Mouse (Mus musculus) hindbrain, embryonic 15.5 days (tissue): ENCODE results near the gene Zfp462. TPM values are rescaled to one million over a fixed set of nuclear protein-coding genes. Genes with fewer than 3 reads are reported as not detected.

Source experiments
- ATAC-seq: fragments of 200-750 bp; cut with Nextera tagmentation; 2 replicates; pipeline ENCODE4 v1.8.0; 2017; ENCODE audit warnings: low read depth, moderate number of reproducible peaks, moderate TSS enrichment; ENCODE audit not compliant: low FRiP score
- H3K27ac ChIP-seq: fragments of 300-500 bp; sonication (generic); replicated peaks from 2 replicates; pipeline ENCODE4 v1.5.1; 2015; ENCODE audit warnings: mild to moderate bottlenecking, inconsistent platforms
- H3K27me3 ChIP-seq: fragments of 300-500 bp; sonication (generic); 2 replicates; pipeline ENCODE4 v1.6.1; 2015; ENCODE audit warnings: control low read depth, inconsistent platforms
- H3K36me3 ChIP-seq: fragments of 300-500 bp; sonication (generic); 2 replicates; pipeline ENCODE4 v1.6.1; 2015; ENCODE audit warnings: control low read depth, inconsistent platforms
- H3K4me1 ChIP-seq: fragments of 300-500 bp; sonication (generic); replicated peaks from 2 replicates; pipeline ENCODE4 v1.6.1; 2015; ENCODE audit warnings: control low read depth, inconsistent platforms
- H3K4me2 ChIP-seq: fragments of 300-500 bp; sonication (generic); 2 replicates; pipeline ENCODE4 v1.6.1; 2015; ENCODE audit warnings: moderate library complexity, mild to moderate bottlenecking, inconsistent platforms
- H3K4me3 ChIP-seq: fragments of 300-500 bp; sonication (generic); 2 replicates; pipeline ENCODE4 v1.5.1; 2015; ENCODE audit warnings: mild to moderate bottlenecking, inconsistent platforms
- H3K9ac ChIP-seq: fragments of 300-500 bp; sonication (generic); 2 replicates; pipeline ENCODE4 v1.6.1; 2015; ENCODE audit warnings: inconsistent platforms
- H3K9me3 ChIP-seq: fragments of 300-500 bp; sonication (generic); 2 replicates; pipeline ENCODE4 v1.6.1; 2016; ENCODE audit warnings: control low read depth, inconsistent platforms
- WGBS: fragments of 180-500 bp; shearing (Covaris S2); methylation state at CpG from one replicate; pipeline ENCODE4 v1.1.7; 2015; 5-methylcytosine and 5-hydroxymethylcytosine counted together
- polyA plus RNA-seq: library from polyadenylated mRNA; unstranded; fragments of >200 nt; fragmentation: Nextera tagmentation; extraction: Ambion mirVana; gene quantifications from 2 replicates; pipeline ENCODE4 v1.2.1, GENCODE M21; 2015

Gene Zfp462
- polyA plus RNA-seq, 1 experiment from 2014 or later, result 9.6 TPM

DNA sequence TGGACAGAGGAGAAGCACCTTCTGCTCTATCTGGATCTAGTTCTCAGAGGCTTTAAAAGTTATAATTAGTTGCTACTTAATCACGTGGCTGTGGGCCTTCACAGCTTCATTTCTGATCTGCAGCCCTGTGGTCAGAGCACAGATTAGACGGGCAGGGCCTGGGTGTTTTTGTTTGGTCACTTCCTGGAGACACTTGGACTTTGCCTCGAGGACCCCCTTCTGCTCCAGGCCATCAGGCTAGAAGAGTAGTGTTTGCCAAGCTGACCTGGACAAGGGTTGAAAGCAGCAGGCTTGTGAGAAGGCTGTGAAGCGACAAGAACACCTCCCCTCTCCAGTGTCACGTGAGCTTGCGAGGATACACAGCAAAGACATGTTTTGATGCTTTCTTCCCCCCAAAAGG, 58.3 kb downstream of the Zfp462 start:
- peaks cover 8% of the 10 kb centered on the region for H3K36me3 ChIP-seq
- no peaks in the 10 kb centered on the region for H3K9me3 ChIP-seq
- no peaks in the 10 kb centered on the region for H3K27me3 ChIP-seq
- 82% methylated on average over 6 of the region's 6 CpGs for WGBS
- H3K4me3 ChIP-seq, result no peak overlapping the region
- no peak overlapping the region for H3K9ac ChIP-seq
- no peak overlapping the region for H3K4me2 ChIP-seq
- ATAC-seq, result no peak
- H3K4me1 ChIP-seq, result peaks cover 38% of the 10 kb centered on the region
- no peak overlapping the region for H3K27ac ChIP-seq

DNA sequence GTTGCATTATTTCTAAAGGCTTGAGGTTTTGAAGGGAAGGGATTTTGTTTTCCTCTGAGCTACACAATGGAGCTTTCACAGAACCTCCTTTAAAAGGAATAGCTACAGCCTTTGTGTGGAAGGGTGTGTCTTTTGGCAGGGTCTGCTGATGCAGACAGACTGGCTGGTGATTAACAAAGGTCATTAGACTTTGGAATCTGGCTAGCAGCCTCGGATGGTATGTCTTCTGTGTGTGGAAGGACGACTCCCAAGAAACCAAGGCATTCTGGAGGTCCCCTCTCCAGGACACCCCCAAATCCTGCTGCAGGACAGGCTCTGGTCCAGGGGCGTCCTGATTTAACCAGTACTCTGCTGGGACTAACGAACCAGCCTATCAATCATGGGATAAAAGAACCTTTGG, 60.2 kb downstream of the Zfp462 start:
- H3K4me3 ChIP-seq, result no peak overlapping the region
- peak overlapping the region; percentile 44 for H3K4me2 ChIP-seq
- peaks cover 26% of the 10 kb centered on the region for H3K36me3 ChIP-seq
- no peaks in the 10 kb centered on the region for H3K9me3 ChIP-seq
- peak overlapping the region; percentile 91 for H3K27ac ChIP-seq
- H3K27me3 ChIP-seq, result no peaks in the 10 kb centered on the region
- peak; percentile 57 for ATAC-seq
- WGBS, result 4% methylated on average over 4 of the region's 4 CpGs
- H3K4me1 ChIP-seq, result peaks cover 38% of the 10 kb centered on the region
- peak overlapping the region; percentile 23 for H3K9ac ChIP-seq

DNA sequence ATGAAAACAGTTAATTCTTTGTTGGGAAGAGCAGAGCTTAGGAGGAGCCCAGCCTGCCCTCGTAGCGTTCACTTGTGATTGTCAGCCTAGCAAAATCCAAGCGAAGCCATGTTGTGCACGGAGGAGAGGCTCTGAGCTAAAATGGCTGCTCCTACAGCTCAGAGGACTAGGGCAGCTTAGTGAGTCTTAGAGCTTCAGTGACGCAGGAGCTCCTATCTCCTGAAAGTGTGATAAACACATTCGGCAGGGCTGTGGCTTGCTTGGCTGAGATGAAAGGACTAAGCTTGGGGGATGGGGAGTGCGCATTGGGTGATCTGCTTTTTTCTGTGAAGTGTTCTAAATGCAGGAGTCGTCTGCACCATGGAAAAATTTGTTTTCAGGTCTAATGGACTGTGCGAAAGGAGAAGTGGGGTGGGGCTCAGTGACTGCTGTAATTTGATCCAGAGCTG, 60.7 kb downstream of the Zfp462 start:
- Histone ChIP-seq H3K4me1 (peaks cover 38% of the 10 kb centered on the region), H3K27ac (peak overlapping the region; percentile 91), H3K4me3 (no peak overlapping the region), H3K4me2 (peak overlapping the region; percentile 44), H3K9me3 (no peaks in the 10 kb centered on the region), H3K9ac (peak overlapping the region; percentile 23), H3K27me3 (no peaks in the 10 kb centered on the region), H3K36me3 (peaks cover 31% of the 10 kb centered on the region)
- peak; percentile 85 for ATAC-seq
- WGBS, result 8% methylated on average over 9 of the region's 9 CpGs

DNA sequence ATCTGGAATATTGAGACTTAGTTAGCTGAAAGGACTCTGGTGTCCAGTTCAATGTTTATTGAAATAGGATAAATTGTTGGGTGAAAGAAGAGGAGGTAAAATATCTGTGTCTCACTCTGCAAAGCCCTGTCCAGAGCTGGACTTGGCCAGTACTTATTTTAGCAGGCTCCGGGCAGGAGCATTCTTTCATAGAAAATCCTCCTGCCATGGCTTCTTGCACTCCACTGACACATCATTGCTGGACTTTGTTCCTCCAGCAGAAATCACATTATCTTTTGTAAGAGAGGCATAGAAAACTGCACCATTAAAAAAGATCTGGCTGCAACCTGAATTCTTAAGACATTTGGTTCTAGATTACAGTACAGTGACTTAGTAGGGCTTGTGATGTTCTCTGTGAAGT, 61.2 kb downstream of the Zfp462 start:
- ATAC-seq, result peak; percentile 9; the same call in 1 of the 2 replicates
- no peak overlapping the region for H3K4me3 ChIP-seq
- H3K9me3 ChIP-seq, result no peaks in the 10 kb centered on the region
- peaks cover 34% of the 10 kb centered on the region for H3K4me1 ChIP-seq
- peak overlapping the region; percentile 44 for H3K4me2 ChIP-seq
- H3K36me3 ChIP-seq, result peaks cover 35% of the 10 kb centered on the region
- WGBS, result 21% methylated on average over 1 of the region's 1 CpGs
- H3K27me3 ChIP-seq, result no peaks in the 10 kb centered on the region
- H3K27ac ChIP-seq, result peak overlapping the region; percentile 91
- H3K9ac ChIP-seq, result peak overlapping the region; percentile 23; the same call in 1 of the 2 replicates

- no peak for ATAC-seq
- 96% methylated on average over 14 of the region's 14 CpGs for WGBS
- no peak overlapping the region for H3K27ac ChIP-seq
Observed at GRCm38 (mm10) chr4:55008616-55009015, 63.8 kb downstream of the Zfp462 start.

GRCm38 (mm10) chr4:55011391-55011790, 66.5 kb downstream of the Zfp462 start:
- no peak for ATAC-seq
- H3K4me2 ChIP-seq, result no peak overlapping the region
- WGBS, result 79% methylated on average over 12 of the region's 12 CpGs
- H3K9me3 ChIP-seq, result no peaks in the 10 kb centered on the region
- H3K27me3 ChIP-seq, result no peaks in the 10 kb centered on the region
- no peak overlapping the region for H3K4me3 ChIP-seq
- H3K27ac ChIP-seq, result no peak overlapping the region
- H3K4me1 ChIP-seq, result peaks cover 3% of the 10 kb centered on the region; the same call in 1 of the 2 replicates
- H3K9ac ChIP-seq, result no peak overlapping the region
- peaks cover 80% of the 10 kb centered on the region for H3K36me3 ChIP-seq

More at GRCm38 (mm10) chr4:55008616-55009015, 63.8 kb downstream of the Zfp462 start:
- Histone ChIP-seq H3K4me3 (no peak overlapping the region), H3K27me3 (no peaks in the 10 kb centered on the region), H3K36me3 (peaks cover 61% of the 10 kb centered on the region), H3K9me3 (no peaks in the 10 kb centered on the region), H3K4me1 (peaks cover 26% of the 10 kb centered on the region), H3K9ac (no peak overlapping the region), H3K4me2 (no peak overlapping the region)

DNA sequence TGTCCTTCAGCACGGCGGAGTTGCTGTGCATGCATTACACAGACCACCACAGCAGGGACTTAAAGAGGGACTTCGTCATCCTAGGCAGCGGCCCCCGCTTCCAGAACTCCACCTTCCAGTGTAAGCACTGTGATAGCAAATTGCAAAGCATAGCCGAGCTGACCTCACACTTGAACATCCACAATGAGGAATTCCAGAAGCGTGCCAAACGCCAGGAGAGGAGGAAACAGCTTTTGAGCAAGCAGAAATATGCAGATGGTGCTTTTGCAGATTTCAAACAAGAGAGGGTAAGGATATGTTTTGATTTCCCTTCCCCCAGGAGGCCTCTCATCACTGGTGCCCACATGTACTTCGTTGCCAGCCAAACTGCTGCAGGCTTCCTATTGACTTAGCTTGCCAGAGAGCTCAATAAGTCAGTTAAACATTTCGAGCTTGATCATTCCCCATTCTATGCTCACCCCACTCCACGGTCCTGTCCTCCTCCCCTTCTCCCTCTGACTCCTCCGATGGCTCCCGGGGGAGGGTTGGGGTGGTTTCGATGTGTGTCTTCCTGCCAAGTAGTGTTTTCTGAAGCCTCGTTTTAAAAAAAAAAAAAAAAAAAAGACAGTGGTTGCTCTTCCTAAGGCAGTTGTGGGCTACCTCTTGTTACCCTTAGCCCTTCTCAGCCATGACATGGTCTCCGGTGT, 68.9 kb downstream of the Zfp462 start:
- Histone ChIP-seq H3K4me1 (no peaks in the 10 kb centered on the region), H3K9me3 (no peaks in the 10 kb centered on the region), H3K9ac (no peak overlapping the region), H3K4me3 (no peak overlapping the region), H3K36me3 (peaks cover 78% of the 10 kb centered on the region), H3K27me3 (no peaks in the 10 kb centered on the region), H3K27ac (no peak overlapping the region), H3K4me2 (no peak overlapping the region)
- WGBS, result 65% methylated on average over 16 of the region's 16 CpGs
- no peak for ATAC-seq

DNA sequence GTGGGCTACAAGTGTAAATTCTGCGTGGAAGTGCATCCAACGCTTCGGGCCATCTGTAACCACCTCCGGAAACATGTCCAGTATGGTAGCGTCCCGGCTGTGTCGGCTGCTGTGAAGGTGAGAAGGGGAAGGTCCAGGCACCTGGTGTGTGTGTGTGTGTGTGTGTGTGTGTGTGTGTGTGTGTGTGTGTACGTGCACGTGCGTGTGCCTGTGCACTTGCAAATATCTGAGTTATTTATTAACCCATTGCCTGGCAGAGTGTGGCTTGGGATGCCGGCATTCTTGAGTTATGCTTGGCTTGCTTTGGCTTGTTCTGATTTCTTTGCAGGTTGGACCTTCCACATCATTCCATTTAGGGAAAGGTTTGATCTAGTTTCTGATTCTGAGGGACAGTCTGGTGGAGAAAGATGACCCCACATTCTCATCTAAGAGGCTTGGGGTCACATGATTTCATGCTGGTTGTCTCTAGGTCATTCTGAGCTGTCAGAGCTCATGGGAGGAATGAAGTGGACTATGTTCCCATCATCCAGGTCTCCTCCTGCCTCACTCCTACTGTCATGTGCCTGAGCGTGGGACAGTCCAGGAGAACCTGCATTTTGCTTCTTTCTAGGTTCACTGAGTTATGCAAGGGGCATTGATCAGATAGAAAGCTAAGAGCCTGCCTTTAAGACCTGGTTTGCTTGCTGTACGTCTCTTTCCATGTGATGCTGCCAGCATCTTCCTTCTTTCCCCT, 70.0 kb downstream of the Zfp462 start:
- Histone ChIP-seq H3K4me3 (no peak overlapping the region), H3K27ac (no peak overlapping the region), H3K9ac (no peak overlapping the region), H3K4me2 (no peak overlapping the region), H3K36me3 (peaks cover 69% of the 10 kb centered on the region), H3K4me1 (no peaks in the 10 kb centered on the region), H3K9me3 (no peaks in the 10 kb centered on the region), H3K27me3 (no peaks in the 10 kb centered on the region)
- ATAC-seq, result no peak
- WGBS, result 92% methylated on average over 13 of the region's 13 CpGs

GRCm38 (mm10) chr4:55015517-55015916, 70.7 kb downstream of the Zfp462 start:
- no peaks in the 10 kb centered on the region for H3K27me3 ChIP-seq
- 96% methylated on average over 2 of the region's 2 CpGs for WGBS
- H3K9ac ChIP-seq, result no peak overlapping the region
- no peak overlapping the region for H3K27ac ChIP-seq
- H3K4me2 ChIP-seq, result no peak overlapping the region
- H3K4me1 ChIP-seq, result no peaks in the 10 kb centered on the region
- H3K36me3 ChIP-seq, result peaks cover 69% of the 10 kb centered on the region
- no peaks in the 10 kb centered on the region for H3K9me3 ChIP-seq
- no peak for ATAC-seq
- H3K4me3 ChIP-seq, result no peak overlapping the region

GRCm38 (mm10) chr4:55026109-55026646, 81.3 kb downstream of the Zfp462 start:
- H3K27me3 ChIP-seq, result no peaks in the 10 kb centered on the region
- peaks cover 23% of the 10 kb centered on the region for H3K36me3 ChIP-seq
- 80% methylated on average over 10 of the region's 10 CpGs for WGBS
- H3K9ac ChIP-seq, result no peak overlapping the region
- H3K4me3 ChIP-seq, result no peak overlapping the region
- H3K4me1 ChIP-seq, result no peaks in the 10 kb centered on the region
- H3K27ac ChIP-seq, result peak overlapping the region; percentile 10; the same call in 1 of the 2 replicates
- ATAC-seq, result no peak
- H3K4me2 ChIP-seq, result no peak overlapping the region
- no peaks in the 10 kb centered on the region for H3K9me3 ChIP-seq

DNA sequence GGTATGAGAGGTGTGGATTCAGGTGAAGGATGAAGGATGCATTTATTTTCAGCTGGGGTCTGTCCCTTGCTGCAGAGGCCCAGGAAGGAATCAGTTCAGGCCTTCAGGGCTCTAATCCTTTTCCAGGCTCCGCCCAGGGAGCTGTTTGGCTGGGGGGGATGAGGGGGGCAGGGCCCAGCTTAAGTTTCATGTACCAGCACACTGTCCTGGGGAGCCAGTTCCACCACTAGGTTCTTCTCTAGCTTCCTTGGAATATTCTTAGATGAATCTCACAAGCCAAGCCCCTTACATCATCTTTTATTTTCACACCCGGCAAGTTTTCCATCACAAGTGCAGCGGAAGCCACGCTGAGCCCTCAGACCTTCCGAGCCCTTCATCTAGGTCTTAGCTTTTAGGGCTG, 85.6 kb downstream of the Zfp462 start:
- Histone ChIP-seq H3K4me3 (no peak overlapping the region), H3K9ac (no peak overlapping the region), H3K27me3 (no peaks in the 10 kb centered on the region), H3K4me1 (peaks cover 8% of the 10 kb centered on the region; the same call in 1 of the 2 replicates), H3K36me3 (peaks cover 4% of the 10 kb centered on the region; the same call in 1 of the 2 replicates), H3K9me3 (no peaks in the 10 kb centered on the region), H3K27ac (no peak overlapping the region), H3K4me2 (no peak overlapping the region)
- no peak for ATAC-seq
- 84% methylated on average over 5 of the region's 5 CpGs for WGBS

GRCm38 (mm10) chr4:55032317-55032930, 87.6 kb downstream of the Zfp462 start:
- Histone ChIP-seq H3K27ac (no peak overlapping the region), H3K9ac (no peak overlapping the region), H3K27me3 (no peaks in the 10 kb centered on the region), H3K4me1 (peaks cover 8% of the 10 kb centered on the region; the same call in 1 of the 2 replicates), H3K4me2 (no peak overlapping the region), H3K4me3 (no peak overlapping the region), H3K36me3 (peaks cover 8% of the 10 kb centered on the region; the same call in 1 of the 2 replicates), H3K9me3 (no peaks in the 10 kb centered on the region)
- ATAC-seq, result no peak
- WGBS, result 70% methylated on average over 8 of the region's 8 CpGs
